Mouse (Mus musculus) midbrain, postnatal 0 days (tissue): ENCODE measurements around the gene AI481877. TPM values are rescaled to one million over a fixed set of nuclear protein-coding genes. Genes with fewer than 3 reads are reported as not detected.

Source experiments
- ATAC-seq: fragments of 200-750 bp; cut with Nextera tagmentation; 2 replicates; pipeline ENCODE4 v1.8.0; 2017; ENCODE audit warnings: moderate number of reproducible peaks, mild to moderate bottlenecking, moderate TSS enrichment, moderate library complexity; ENCODE audit not compliant: low FRiP score
- DNase-seq: peaks from one replicate; pipeline ENCODE4 v3.0.0-alpha.2; 2015; ENCODE audit warnings: low spot score
- H3K27ac ChIP-seq: fragments of 300-500 bp; sonication (generic); 2 replicates; pipeline ENCODE4 v1.5.1; 2014; ENCODE audit warnings: low read depth, mild to moderate bottlenecking, low read length, mixed read lengths
- H3K27me3 ChIP-seq: fragments of 300-500 bp; sonication (generic); 2 replicates; pipeline ENCODE4 v1.6.1; 2014; ENCODE audit warnings: low read length, control low read depth, mixed read lengths; ENCODE audit not compliant: insufficient read depth
- H3K36me3 ChIP-seq: fragments of 300-500 bp; sonication (generic); 2 replicates; pipeline ENCODE4 v1.6.1; 2014; ENCODE audit warnings: low read length, control low read depth, mixed read lengths; ENCODE audit not compliant: insufficient read depth
- H3K4me1 ChIP-seq: fragments of 300-500 bp; sonication (generic); 2 replicates; pipeline ENCODE4 v1.6.1; 2014; ENCODE audit warnings: mild to moderate bottlenecking, control low read depth, antibody characterized with exemption, low read length, mixed read lengths; ENCODE audit not compliant: insufficient read depth
- H3K4me2 ChIP-seq: fragments of 300-500 bp; sonication (generic); 2 replicates; pipeline ENCODE4 v1.6.1; 2014; ENCODE audit warnings: low read depth, mild to moderate bottlenecking, low read length, mixed read lengths; ENCODE audit not compliant: poor library complexity, severe bottlenecking
- H3K4me3 ChIP-seq: fragments of 300-500 bp; sonication (generic); 2 replicates; pipeline ENCODE4 v1.5.1; 2014; ENCODE audit warnings: low read depth, mild to moderate bottlenecking, low read length, moderate library complexity
- H3K9ac ChIP-seq: fragments of 300-500 bp; sonication (generic); replicated peaks from 2 replicates; pipeline ENCODE4 v1.6.1; 2014; ENCODE audit warnings: mild to moderate bottlenecking, low read length, moderate library complexity, mixed read lengths; ENCODE audit not compliant: poor library complexity, severe bottlenecking
- H3K9me3 ChIP-seq: fragments of 300-500 bp; sonication (generic); 2 replicates; pipeline ENCODE4 v1.6.1; 2016; ENCODE audit warnings: low read length, control low read depth
- CTCF ChIP-seq: IDR thresholded peaks from 2 replicates; pipeline ENCODE4 v1.5.1; 2016; ENCODE audit warnings: antibody characterized with exemption, mild to moderate bottlenecking
- WGBS: fragments of 180-500 bp; shearing (Covaris S2); extraction: QIAGEN DNeasy Blood & Tissue Kit; methylation state at CpG from one replicate; pipeline ENCODE4 v1.1.7; 2014; 5-methylcytosine and 5-hydroxymethylcytosine counted together
- polyA plus RNA-seq: library from polyadenylated mRNA; unstranded; fragments of >200 nt; fragmentation: Nextera tagmentation; extraction: Ambion mirVana; gene quantifications from 2 replicates; pipeline ENCODE4 v1.2.1, GENCODE M21; 2015
- total RNA-seq: library from RNA; depleted of rRNA; stranded (reverse); fragments of >200 nt; gene quantifications from 2 replicates; pipeline ENCODE4 v1.2.3, GENCODE M21; 2014

Gene AI481877
- total and polyA plus RNA-seq, 2 experiments from 2014 or later, result 0.02 TPM; not detected in 1

- Histone ChIP-seq H3K4me2 (no peak overlapping the region), H3K4me3 (no peak overlapping the region), H3K36me3 (no peaks in the 10 kb centered on the region), H3K27me3 (no peaks in the 10 kb centered on the region), H3K27ac (no peak overlapping the region), H3K4me1 (no peaks in the 10 kb centered on the region), H3K9me3 (no peaks in the 10 kb centered on the region), H3K9ac (no peak overlapping the region)
- DNase-seq (no peak), ATAC-seq (no peak)
- TF ChIP-seq CTCF, result no peak
- 75% methylated on average over 5 of the region's 5 CpGs for WGBS
These were observed 12.1 kb upstream of the AI481877 start for GRCm38 (mm10) chr4:59150907-59151306.

- no peak overlapping the region for H3K4me2 ChIP-seq
- H3K9ac ChIP-seq, result no peak overlapping the region
- no peak overlapping the region for H3K27ac ChIP-seq
- H3K27me3 ChIP-seq, result no peaks in the 10 kb centered on the region
- ATAC-seq (no peak), DNase-seq (no peak)
- WGBS, result 85% methylated on average over 5 of the region's 5 CpGs
- no peaks in the 10 kb centered on the region for H3K4me1 ChIP-seq
- no peaks in the 10 kb centered on the region for H3K36me3 ChIP-seq
- H3K9me3 ChIP-seq, result no peaks in the 10 kb centered on the region
- H3K4me3 ChIP-seq, result no peak overlapping the region
- no peak for TF ChIP-seq CTCF
These were observed 10.3 kb upstream of the AI481877 start for GRCm38 (mm10) chr4:59149043-59149442.

- Histone ChIP-seq H3K4me2 (no peak overlapping the region), H3K27ac (no peak overlapping the region), H3K9me3 (no peaks in the 10 kb centered on the region), H3K27me3 (no peaks in the 10 kb centered on the region), H3K36me3 (no peaks in the 10 kb centered on the region), H3K9ac (no peak overlapping the region), H3K4me3 (no peak overlapping the region), H3K4me1 (no peaks in the 10 kb centered on the region)
- no peak for TF ChIP-seq CTCF
- DNase-seq (no peak), ATAC-seq (no peak)
- WGBS, result 91% methylated on average over 4 of the region's 4 CpGs
These were observed 9.8 kb downstream of the AI481877 start for GRCm38 (mm10) chr4:59128935-59129334.

- no peak for ATAC-seq
- H3K9ac ChIP-seq, result no peak overlapping the region
These were observed 13.7 kb downstream of the AI481877 start for GRCm38 (mm10) chr4:59125053-59125452.

GRCm38 (mm10) chr4:59123557-59123956 is 15.2 kb downstream of the AI481877 start:
- H3K4me2 ChIP-seq, result no peak overlapping the region

More at GRCm38 (mm10) chr4:59125053-59125452, 13.7 kb downstream of the AI481877 start:
- Histone ChIP-seq H3K4me2 (no peak overlapping the region), H3K4me1 (no peaks in the 10 kb centered on the region), H3K9me3 (no peaks in the 10 kb centered on the region), H3K36me3 (no peaks in the 10 kb centered on the region), H3K4me3 (no peak overlapping the region), H3K27me3 (no peaks in the 10 kb centered on the region), H3K27ac (no peak overlapping the region)
- DNase-seq, result no peak
- TF ChIP-seq CTCF, result no peak
- 86% methylated on average over 1 of the region's 1 CpGs for WGBS

GRCm38 (mm10) chr4:59117644-59118495 is 20.9 kb downstream of the AI481877 start:
- DNase-seq (no peak), ATAC-seq (no peak)
- Histone ChIP-seq H3K4me3 (no peak overlapping the region), H3K9ac (no peak overlapping the region), H3K27me3 (no peaks in the 10 kb centered on the region), H3K4me2 (no peak overlapping the region), H3K36me3 (no peaks in the 10 kb centered on the region), H3K27ac (no peak overlapping the region), H3K4me1 (no peaks in the 10 kb centered on the region), H3K9me3 (no peaks in the 10 kb centered on the region)
- TF ChIP-seq CTCF, result no peak
- 97% methylated on average over 24 of the region's 24 CpGs for WGBS

More at GRCm38 (mm10) chr4:59123557-59123956, 15.2 kb downstream of the AI481877 start:
- no peak for TF ChIP-seq CTCF
- DNase-seq, result no peak
- no peak overlapping the region for H3K9ac ChIP-seq
- no peak overlapping the region for H3K27ac ChIP-seq
- no peaks in the 10 kb centered on the region for H3K9me3 ChIP-seq
- no peak overlapping the region for H3K4me3 ChIP-seq
- no peaks in the 10 kb centered on the region for H3K27me3 ChIP-seq
- no peak for ATAC-seq
- no peaks in the 10 kb centered on the region for H3K36me3 ChIP-seq
- H3K4me1 ChIP-seq, result no peaks in the 10 kb centered on the region
